Mouse (Mus musculus) limb, embryonic 14.5 days (tissue): ENCODE measurements around the gene Fam234b. TPM values are rescaled to one million over a fixed set of nuclear protein-coding genes. Genes with fewer than 3 reads are reported as not detected.

Experiments used
- ATAC-seq: fragments of 200-750 bp; cut with Nextera tagmentation; 2 replicates; pipeline ENCODE4 v1.8.0; 2017; ENCODE audit warnings: low read depth, moderate number of reproducible peaks, moderate TSS enrichment; ENCODE audit not compliant: low FRiP score
- DNase-seq: peaks from one replicate; pipeline ENCODE4 v3.0.0-alpha.2; 2015; ENCODE audit warnings: low spot score
- H3K27ac ChIP-seq: fragments of 300-500 bp; sonication (generic); replicated peaks from 2 replicates; pipeline ENCODE4 v1.5.1; 2014; ENCODE audit warnings: low read depth, mild to moderate bottlenecking, low read length, moderate library complexity, mixed read lengths
- H3K27me3 ChIP-seq: fragments of 300-500 bp; sonication (generic); 2 replicates; pipeline ENCODE4 v1.6.1; 2014; ENCODE audit warnings: low read length, mixed read lengths; ENCODE audit not compliant: control insufficient read depth, insufficient read depth
- H3K36me3 ChIP-seq: fragments of 300-500 bp; sonication (generic); 2 replicates; pipeline ENCODE4 v1.6.1; 2014; ENCODE audit warnings: mild to moderate bottlenecking, low read length, moderate library complexity, mixed read lengths; ENCODE audit not compliant: control insufficient read depth, insufficient read depth
- H3K4me1 ChIP-seq: fragments of 300-500 bp; sonication (generic); 2 replicates; pipeline ENCODE4 v1.6.1; 2014; ENCODE audit warnings: antibody characterized with exemption, low read length, mixed read lengths; ENCODE audit not compliant: control insufficient read depth, insufficient read depth
- H3K4me2 ChIP-seq: fragments of 300-500 bp; sonication (generic); replicated peaks from 2 replicates; pipeline ENCODE4 v1.6.1; 2014; ENCODE audit warnings: low read depth, mild to moderate bottlenecking, low read length, moderate library complexity; ENCODE audit not compliant: severe bottlenecking
- H3K4me3 ChIP-seq: fragments of 300-500 bp; sonication (generic); replicated peaks from 2 replicates; pipeline ENCODE4 v1.5.1; 2014; ENCODE audit warnings: low read length
- H3K9ac ChIP-seq: fragments of 300-500 bp; sonication (generic); 2 replicates; pipeline ENCODE4 v1.6.1; 2014; ENCODE audit warnings: mild to moderate bottlenecking, low read depth, low read length, moderate library complexity; ENCODE audit not compliant: severe bottlenecking
- H3K9me3 ChIP-seq: fragments of 300-500 bp; sonication (generic); 2 replicates; pipeline ENCODE4 v1.6.1; 2016; ENCODE audit warnings: low read length; ENCODE audit not compliant: control insufficient read depth
- POLR2A ChIP-seq: fragments of 200-500 bp; IDR thresholded peaks from 2 replicates; pipeline ENCODE4 v1.8.0; 2012; ENCODE audit warnings: inconsistent platforms, mild to moderate bottlenecking, moderate library complexity, borderline replicate concordance; ENCODE audit not compliant: insufficient read depth, insufficient read length; ENCODE audit errors: extremely low read depth
- WGBS: fragments of 180-500 bp; shearing (Covaris S2); extraction: QIAGEN DNeasy Blood & Tissue Kit; methylation state at CpG from one replicate; pipeline ENCODE4 v1.1.7; 2014; 5-methylcytosine and 5-hydroxymethylcytosine counted together
- polyA plus RNA-seq, 2 experiments: library from polyadenylated mRNA; depleted of rRNA in 1 of 2; stranded (reverse) in 1 of 2; unstranded in 1 of 2; fragments of >200 nt; fragmentation: Nextera tagmentation in 1 of 2; extraction: Ambion mirVana in 1 of 2; gene quantifications; 2 replicates each; pipeline versions ENCODE4 v1.2.1 to v1.2.3; 2012 to 2014

Gene Fam234b
- polyA plus RNA-seq, 2 experiments: 23.9 to 26.2 TPM

GRCm38 (mm10) chr6:135249846-135250531, 52.2 kb downstream of the Fam234b start:
- H3K27ac ChIP-seq: peak overlapping the region; percentile 76

GRCm38 (mm10) chr6:135250926-135251699, 53.3 kb downstream of the Fam234b start:
- 47% methylated on average over 19 of the region's 19 CpGs for WGBS
- Histone ChIP-seq H3K4me1 (peaks cover 30% of the 10 kb centered on the region), H3K9ac (no peak overlapping the region), H3K4me3 (no peak overlapping the region), H3K9me3 (peaks cover 4% of the 10 kb centered on the region; the same call in 1 of the 2 replicates), H3K36me3 (no peaks in the 10 kb centered on the region), H3K27ac (peak overlapping the region; percentile 76), H3K4me2 (no peak overlapping the region), H3K27me3 (no peaks in the 10 kb centered on the region)
- DNase-seq (no peak), ATAC-seq (no peak)
- no peak for TF ChIP-seq POLR2A

More at GRCm38 (mm10) chr6:135249846-135250531, 52.2 kb downstream of the Fam234b start:
- 4% methylated on average over 19 of the region's 19 CpGs for whole genome bisulfite sequencing
- Histone ChIP-seq H3K9ac (no peak overlapping the region), H3K4me2 (peak overlapping the region; percentile 27), H3K36me3 (no peaks in the 10 kb centered on the region), H3K9me3 (no peaks in the 10 kb centered on the region), H3K4me1 (peaks cover 30% of the 10 kb centered on the region), H3K27me3 (no peaks in the 10 kb centered on the region), H3K4me3 (no peak overlapping the region)
- DNase-seq (peak; percentile 96), ATAC-seq (peak; percentile 91)
- TF ChIP-seq POLR2A: no peak

GRCm38 (mm10) chr6:135251849-135252727, 54.3 kb downstream of the Fam234b start:
- H3K4me1 ChIP-seq: peaks cover 30% of the 10 kb centered on the region
- 54% methylated on average over 23 of the region's 24 CpGs for WGBS
- TF ChIP-seq POLR2A: no peak
- peak overlapping the region; percentile 76 for H3K27ac ChIP-seq
- DNase-seq (no peak), ATAC-seq (no peak)
- H3K4me2 ChIP-seq: peak overlapping the region; percentile 43
- no peaks in the 10 kb centered on the region for H3K36me3 ChIP-seq
- H3K9me3 ChIP-seq: peaks cover 4% of the 10 kb centered on the region; the same call in 1 of the 2 replicates
- H3K9ac ChIP-seq: peak overlapping the region; percentile 9
- no peak overlapping the region; the same call in 1 of the 2 replicates for H3K4me3 ChIP-seq
- no peaks in the 10 kb centered on the region for H3K27me3 ChIP-seq

- Histone ChIP-seq H3K4me1 (peaks cover 30% of the 10 kb centered on the region), H3K27me3 (no peaks in the 10 kb centered on the region), H3K27ac (peak overlapping the region; percentile 76), H3K4me2 (peak overlapping the region; percentile 43), H3K36me3 (no peaks in the 10 kb centered on the region), H3K9ac (peak overlapping the region; percentile 9; the same call in 1 of the 2 replicates), H3K9me3 (peaks cover 4% of the 10 kb centered on the region; the same call in 1 of the 2 replicates), H3K4me3 (no peak overlapping the region; the same call in 1 of the 2 replicates)
- WGBS: 6% methylated on average over 16 of the region's 16 CpGs
- TF ChIP-seq POLR2A: no peak
- DNase-seq (peak; percentile 80), ATAC-seq (peak; percentile 60)
Measured at GRCm38 (mm10) chr6:135252728-135253077, 54.9 kb downstream of the Fam234b start.
